Mouse (Mus musculus): ENCODE results near the gene Dlg1.

Gene Dlg1

GRCm38 (mm10) chr16:31663379-31664286, at the start of gene Dlg1:
Gene Dlg1 (plus strand): TSS chr16:31663443.
- DNase-seq (ENCODE audit: low spot score) = peak; percentile 97

- DNase-seq (ENCODE audit: low spot score) = no peak
Measured at GRCm38 (mm10) chr16:31616382-31616781, 46.9 kb upstream of the Dlg1 start.

- DNase-seq (ENCODE audit: low spot score) = no peak
Measured at GRCm38 (mm10) chr16:31617128-31617527, 46.1 kb upstream of the Dlg1 start.

- peak; percentile 77 for DNase-seq (ENCODE audit: low spot score)
Measured at GRCm38 (mm10) chr16:31617823-31618371, 45.3 kb upstream of the Dlg1 start.

DNA sequence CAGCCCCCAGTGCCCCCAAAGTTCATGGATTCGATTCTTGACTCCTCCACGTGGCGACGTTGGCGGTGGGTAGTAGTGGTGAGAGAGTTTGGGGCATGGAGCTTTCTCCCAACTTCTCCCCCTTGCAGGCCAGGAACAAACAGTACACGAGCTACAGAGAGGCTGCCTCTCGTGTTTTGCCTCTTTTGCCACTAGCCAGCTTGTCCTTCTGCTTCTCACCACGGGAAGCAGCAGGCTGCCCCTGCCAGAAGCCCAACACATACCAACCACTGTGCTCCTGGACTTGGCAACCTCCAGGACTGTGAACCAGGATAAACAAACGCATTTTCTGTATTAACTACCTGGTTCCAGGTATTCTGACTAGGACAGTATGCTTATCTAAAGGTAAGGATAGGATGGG, 44.6 kb upstream of the Dlg1 start:
- DNase-seq (ENCODE audit: low spot score) = no peak

DNA sequence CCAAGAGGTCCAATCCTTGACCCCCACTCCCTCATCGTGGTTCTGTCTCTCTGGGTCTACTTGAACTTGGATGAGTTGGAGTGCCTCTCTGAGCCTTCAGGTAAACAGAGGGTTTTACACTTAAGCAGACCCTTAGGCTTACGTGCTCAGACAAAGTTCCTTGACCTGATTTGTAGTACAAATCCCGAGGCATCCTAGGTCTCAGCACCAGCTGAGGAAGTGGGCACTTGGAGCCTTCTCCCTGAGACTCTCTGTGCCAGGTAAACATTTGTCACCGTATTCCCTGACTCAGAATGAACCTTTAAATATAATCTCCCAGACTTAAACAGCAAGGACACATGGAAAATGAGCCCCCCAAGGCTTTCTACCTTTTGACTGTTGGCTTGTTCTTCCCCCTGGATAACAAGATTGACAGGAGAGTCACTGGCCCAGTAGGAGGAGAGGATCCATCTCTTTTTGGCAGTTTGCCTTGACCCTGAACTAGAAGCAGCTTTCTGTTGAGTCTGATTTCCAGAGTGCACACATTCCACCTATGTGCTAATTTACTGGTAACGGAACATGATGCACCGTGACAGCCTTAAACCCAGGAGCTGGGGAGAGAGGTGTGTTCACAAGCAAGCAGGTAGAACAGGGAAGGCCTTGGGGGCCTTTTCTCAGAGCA, 43.4 kb upstream of the Dlg1 start:
- DNase-seq (ENCODE audit: low spot score) = no peak

GRCm38 (mm10) chr16:31622356-31622755, 40.9 kb upstream of the Dlg1 start:
- DNase-seq (ENCODE audit: low spot score) = no peak

DNA sequence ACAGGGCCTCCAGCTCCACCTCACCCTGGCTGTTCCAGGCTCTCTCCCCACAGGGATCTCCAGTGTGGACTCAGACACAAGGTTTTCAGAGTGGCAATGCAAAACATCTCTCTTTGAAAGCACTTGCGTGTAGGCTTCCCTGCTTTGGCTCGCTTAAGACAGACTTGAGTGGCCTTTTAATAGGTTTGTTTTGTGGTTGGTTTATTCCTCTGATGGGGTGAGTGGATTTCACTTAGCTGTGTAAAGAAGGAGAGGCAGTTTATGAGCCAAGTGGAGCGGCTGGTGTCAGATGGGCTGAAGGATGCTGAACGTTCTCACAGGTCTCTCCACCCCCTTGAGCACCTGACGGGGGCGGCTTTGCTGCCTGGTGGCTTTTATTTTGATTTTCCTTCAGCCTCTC, 40.1 kb upstream of the Dlg1 start:
- no peak for DNase-seq (ENCODE audit: low spot score)

DNA sequence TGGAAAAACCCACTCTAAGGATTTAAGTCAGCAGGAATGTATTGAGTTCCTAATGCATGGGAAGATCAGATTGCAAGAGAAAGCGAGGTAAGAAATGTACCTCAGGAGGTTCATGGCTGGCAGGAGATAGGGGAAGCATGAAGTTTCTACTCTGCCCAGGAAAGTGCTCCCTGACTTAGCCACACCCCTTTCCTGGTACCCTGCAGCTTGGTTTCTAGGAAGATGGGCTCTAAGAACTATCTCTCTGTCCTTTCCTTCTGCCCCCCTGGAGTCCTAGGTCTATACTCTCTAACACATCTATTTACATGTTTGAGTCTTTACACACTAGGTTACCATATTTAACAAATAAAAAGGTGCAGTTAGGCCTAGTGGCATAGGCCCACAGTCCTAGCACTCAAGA, 38.5 kb upstream of the Dlg1 start:
- DNase-seq (ENCODE audit: low spot score) = no peak

DNA sequence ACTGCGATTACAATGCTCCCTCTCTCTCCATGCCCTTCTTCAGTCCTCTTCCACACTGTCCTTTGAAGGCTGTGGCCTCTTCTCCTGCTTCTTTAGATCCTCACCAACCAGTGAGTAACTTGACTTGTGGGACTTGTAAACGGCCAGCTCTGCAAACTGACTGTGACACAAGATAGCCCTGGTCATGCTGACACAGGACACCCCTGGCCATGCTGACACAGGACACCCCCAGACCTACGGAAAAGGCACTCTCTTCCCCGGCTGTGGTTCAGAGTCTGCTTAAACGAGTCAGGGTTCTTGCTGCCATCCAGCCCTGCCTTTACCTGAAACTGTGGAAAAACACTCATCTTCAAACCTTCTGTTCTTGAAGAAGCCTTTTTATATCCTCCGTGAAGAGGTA, 36.9 kb upstream of the Dlg1 start:
- no peak for DNase-seq (ENCODE audit: low spot score)

DNA sequence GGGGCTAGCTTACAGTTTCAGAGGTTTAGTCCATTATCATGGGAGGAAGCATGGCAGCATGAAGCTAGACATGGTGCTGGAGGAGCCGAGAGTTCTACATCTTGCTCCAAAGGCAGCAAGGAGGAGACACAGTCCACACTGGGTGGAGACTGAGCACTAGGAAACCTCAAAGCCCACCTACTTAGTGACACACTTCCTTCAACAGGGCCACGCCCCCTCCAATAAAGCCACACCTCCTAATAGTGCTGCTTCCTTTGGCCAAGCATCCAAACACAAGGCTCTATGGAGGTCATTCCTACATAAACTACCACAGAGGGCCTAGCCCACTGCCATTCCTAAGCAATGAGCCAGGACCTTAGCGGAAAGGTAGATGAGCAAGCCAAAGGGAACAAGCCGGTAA, 32.9 kb upstream of the Dlg1 start:
- DNase-seq (ENCODE audit: low spot score) = no peak

- no peak for DNase-seq (ENCODE audit: low spot score)
Measured at GRCm38 (mm10) chr16:31631046-31631445, 32.2 kb upstream of the Dlg1 start.

- no peak for DNase-seq (ENCODE audit: low spot score)
Measured at GRCm38 (mm10) chr16:31634371-31634770, 28.9 kb upstream of the Dlg1 start.

- peak; percentile 65 for DNase-seq (ENCODE audit: low spot score)
Measured at GRCm38 (mm10) chr16:31638393-31638792, 24.9 kb upstream of the Dlg1 start.

DNA sequence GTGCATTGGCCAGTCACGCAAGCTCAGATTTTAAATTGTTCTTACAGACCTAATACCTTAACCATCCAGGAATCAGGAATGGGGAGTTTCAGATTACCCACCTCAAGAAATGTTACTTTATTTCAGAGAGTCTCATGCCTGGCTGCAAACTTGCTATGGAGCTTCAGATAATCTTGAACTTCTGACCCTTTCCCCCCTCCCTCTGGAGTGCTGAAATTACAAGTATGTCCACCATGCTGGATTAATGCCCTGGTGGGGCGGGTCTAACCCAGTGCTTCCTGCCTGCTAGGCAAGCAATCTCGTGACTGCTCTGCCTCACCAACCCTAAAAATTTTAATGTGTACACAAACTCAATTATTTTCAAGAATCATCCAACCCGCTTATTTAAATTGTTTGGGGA, 23.3 kb upstream of the Dlg1 start:
- DNase-seq (ENCODE audit: low spot score) = no peak

DNA sequence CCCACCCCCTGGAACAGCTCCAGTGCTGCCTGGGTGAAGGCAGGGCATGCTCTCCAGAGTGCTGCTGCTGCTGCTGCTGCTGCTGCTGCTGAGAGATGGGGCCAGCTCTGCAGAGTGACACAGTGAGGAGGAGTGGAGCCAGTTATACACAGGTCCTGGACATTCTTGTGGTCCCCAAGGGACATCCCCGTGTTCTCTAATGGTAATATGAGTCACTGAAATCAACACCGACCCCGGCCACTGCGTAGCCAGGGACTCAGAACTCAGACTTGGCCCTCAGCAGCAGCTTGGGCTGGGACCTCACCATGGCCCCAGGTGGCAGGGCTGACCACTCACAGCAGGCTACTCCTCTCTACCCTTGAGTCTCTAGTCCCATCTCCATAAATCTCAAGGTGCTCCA, 21.5 kb upstream of the Dlg1 start:
- no peak for DNase-seq (ENCODE audit: low spot score)

DNA sequence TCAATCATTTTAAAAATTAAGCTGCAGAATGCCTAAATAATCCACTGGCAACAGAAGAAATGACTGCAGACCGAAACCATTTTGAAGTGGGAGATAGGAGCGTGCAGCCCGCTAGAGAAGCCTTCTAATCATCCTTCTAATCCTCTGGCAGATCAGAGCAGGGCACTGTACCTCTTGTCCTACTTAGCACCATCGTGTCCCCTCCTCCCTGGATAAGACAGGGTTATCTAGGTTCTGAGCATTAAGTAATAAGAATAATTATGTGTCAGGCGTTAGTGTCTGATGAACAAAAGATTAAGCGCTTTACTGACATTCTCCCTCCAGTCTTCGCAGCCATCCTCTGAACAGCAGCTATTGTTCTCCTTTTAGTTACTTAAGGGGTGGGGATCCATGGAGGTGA, 16.0 kb upstream of the Dlg1 start:
- no peak for DNase-seq (ENCODE audit: low spot score)

- peak; percentile 43 for DNase-seq (ENCODE audit: low spot score)
Measured at GRCm38 (mm10) chr16:31650788-31651187, 12.5 kb upstream of the Dlg1 start.

DNA sequence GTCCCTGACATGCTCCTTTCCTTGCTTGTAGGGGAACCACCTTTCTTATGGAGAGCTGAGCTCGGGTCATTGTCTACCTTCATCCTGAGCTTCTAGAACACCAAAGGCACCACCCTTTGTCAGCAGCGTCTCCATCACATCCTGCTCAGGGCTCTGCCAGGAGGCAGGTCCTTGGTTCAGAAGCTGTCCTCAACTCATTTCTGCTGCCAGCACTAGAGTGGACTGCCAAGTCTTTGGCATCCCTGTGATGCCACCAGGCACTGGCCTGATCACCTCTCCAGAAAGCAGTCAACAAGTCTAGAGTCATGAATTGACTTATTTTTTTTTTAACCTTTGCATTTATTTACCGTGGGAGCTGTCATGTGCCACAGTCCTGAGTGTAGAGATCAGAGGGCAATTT, 11.7 kb upstream of the Dlg1 start:
- DNase-seq (ENCODE audit: low spot score) = no peak

DNA sequence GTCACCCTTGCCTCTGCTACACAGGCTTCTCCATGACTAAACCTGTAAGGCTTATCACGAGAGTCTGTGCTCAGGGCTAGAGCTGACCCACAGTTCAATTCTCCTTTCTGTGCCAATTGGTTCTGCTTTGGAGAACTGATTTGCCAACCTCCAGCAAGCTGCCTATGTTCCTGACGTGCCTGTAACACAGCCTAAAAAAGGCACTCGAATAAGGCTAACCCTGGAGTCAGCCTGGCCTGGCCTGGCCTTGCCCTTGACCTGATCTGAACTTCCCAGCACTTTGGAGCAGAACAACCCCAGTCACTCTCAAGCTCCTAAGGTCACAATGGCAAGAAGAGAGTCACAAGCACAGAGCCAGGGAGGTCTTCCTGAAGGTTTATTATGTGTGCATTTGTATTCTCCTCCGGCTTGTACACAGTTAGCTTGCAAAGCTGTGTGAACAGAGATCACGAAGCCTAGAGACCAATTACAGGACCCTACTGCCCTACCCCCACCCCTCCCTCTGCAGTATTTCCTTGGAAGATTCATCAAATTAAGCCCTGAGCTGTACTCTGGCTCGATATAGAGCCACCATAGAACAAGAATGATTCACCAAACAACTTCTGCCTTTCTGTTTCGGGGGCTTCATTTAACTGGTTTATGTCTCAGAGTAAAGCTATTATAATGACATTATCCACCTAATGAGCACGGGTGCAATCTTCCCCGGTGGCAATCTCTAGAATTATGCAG, 11.0 kb upstream of the Dlg1 start:
- no peak for DNase-seq (ENCODE audit: low spot score)

DNA sequence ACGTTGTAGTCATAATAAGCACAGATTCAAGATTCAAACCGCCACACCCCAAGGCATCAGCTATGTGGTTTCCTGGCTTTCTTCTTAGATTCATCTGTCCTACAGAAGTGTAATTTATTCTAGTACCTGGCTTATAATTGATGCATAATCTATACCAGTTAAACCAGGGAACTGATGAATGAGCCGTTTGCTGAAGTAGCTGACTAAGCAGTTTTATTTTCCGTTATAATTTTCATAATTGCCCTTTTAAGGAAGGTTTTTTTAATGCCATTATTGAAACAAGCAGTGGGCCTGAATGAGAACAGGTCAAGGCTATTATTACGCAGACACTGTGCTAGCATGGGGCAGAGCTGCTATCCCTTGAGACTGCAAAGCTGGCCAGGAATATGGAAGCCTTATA, 9.6 kb upstream of the Dlg1 start:
- no peak for DNase-seq (ENCODE audit: low spot score)

- DNase-seq (ENCODE audit: low spot score) = no peak
Measured at GRCm38 (mm10) chr16:31654021-31654420, 9.2 kb upstream of the Dlg1 start.

DNA sequence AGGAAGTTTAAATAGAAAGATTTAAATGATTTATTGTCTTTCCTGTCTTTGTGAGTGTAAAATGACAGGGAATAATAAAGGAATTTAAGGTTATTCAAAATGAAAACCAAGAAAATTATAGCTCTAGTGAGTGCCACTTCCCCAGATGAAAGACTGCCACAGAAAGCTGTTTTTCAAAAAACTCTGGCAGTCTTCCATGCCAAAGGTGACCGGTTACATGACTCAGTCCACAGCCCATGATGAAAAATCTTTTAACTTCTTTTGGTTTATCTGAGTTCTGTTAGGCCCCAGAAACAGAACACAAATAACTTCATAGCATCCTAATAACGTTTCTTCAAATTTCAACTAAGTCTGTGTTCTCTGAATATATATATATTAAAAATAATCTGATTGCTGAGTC, 7.7 kb upstream of the Dlg1 start:
- DNase-seq (ENCODE audit: low spot score) = no peak
